In genomic region chr2:121416356-121416755, GRCm38 (mm10) we compare ENCODE assay signal across 12 mouse cellular contexts. TPM values are rescaled to one million over a fixed set of nuclear protein-coding genes. Genes with fewer than 3 reads are reported as not detected.
DNase-seq lines count a peak whose midpoint lies in the region; ATAC-seq and TF ChIP-seq lines count a peak whose summit lies in the region.
"Had no signal": no experiment of that assay in that cellular context is flagged by ENCODE, and none has a peak within 500 bp of the region (broad histone marks: within the 10 kb centered on the region; RNA-seq: fewer than 3 reads in every experiment).

No protein-coding gene starts in this region.

- peaks cover 23% of the 10 kb centered on the region for H3K36me3 ChIP-seq in heart, embryonic 15.5 days
- peaks cover 10% of the 10 kb centered on the region; the same call in 1 of the 2 replicates for H3K36me3 ChIP-seq in stomach, embryonic 15.5 days
- 0 out of 2 replicates have a peak, but pooled peaks cover 2% of the 10 kb centered on the region for H3K36me3 ChIP-seq in stomach, postnatal 0 days (ENCODE audit: control insufficient read depth, insufficient read depth, low read length)
- peaks cover 41% of the 10 kb centered on the region for H3K36me3 ChIP-seq in limb, embryonic 12.5 days

- intact Hi-C loops in heart, postnatal 14 days (cut with DNase I), result loop anchor here (10.0 kb wide), 1 partner anchor 1322 kb away; no protein-coding TSS in a partner anchor

- no peak for TF ChIP-seq CTCF in stomach, postnatal 0 days (IDR thresholded peaks at IDR 0.05; ENCODE audit: low read depth)

- no peak overlapping the region for H3K27ac ChIP-seq in heart, embryonic 15.5 days
- H3K27ac ChIP-seq in stomach, embryonic 15.5 days, result no peak overlapping the region
- no peak overlapping the region for H3K27ac ChIP-seq in stomach, postnatal 0 days (replicated peaks)
- no peak overlapping the region for H3K27ac ChIP-seq in limb, embryonic 12.5 days
- H3K27ac ChIP-seq: liver, embryonic 14.5 days had no signal

- peak overlapping the region; percentile 72 for H3K4me2 ChIP-seq in heart, embryonic 15.5 days
- H3K4me2 ChIP-seq in stomach, embryonic 15.5 days, result peak overlapping the region; percentile 29
- no peak overlapping the region for H3K4me2 ChIP-seq in stomach, postnatal 0 days (replicated peaks; ENCODE audit: low read depth)
- peak overlapping the region; percentile 74 for H3K4me2 ChIP-seq in limb, embryonic 12.5 days

- 81% methylated on average over 6 of the region's 6 CpGs for WGBS in heart, embryonic 15.5 days
- WGBS in stomach, embryonic 15.5 days, result 80% methylated on average over 6 of the region's 6 CpGs
- 59% methylated on average over 6 of the region's 6 CpGs for WGBS in stomach, postnatal 0 days
- WGBS in limb, embryonic 12.5 days, result 94% methylated on average over 6 of the region's 6 CpGs

- no peak for TF ChIP-seq EP300 in stomach, postnatal 0 days (optimal IDR thresholded peaks at IDR 0.05)

- no peaks in the 10 kb centered on the region for H3K27me3 ChIP-seq in heart, embryonic 15.5 days
- no peaks in the 10 kb centered on the region for H3K27me3 ChIP-seq in stomach, embryonic 15.5 days (replicated peaks)
- no peaks in the 10 kb centered on the region for H3K27me3 ChIP-seq in stomach, postnatal 0 days (ENCODE audit: control insufficient read depth, insufficient read depth, low read length)
- H3K27me3 ChIP-seq in limb, embryonic 12.5 days, result no peaks in the 10 kb centered on the region

- H3K9ac ChIP-seq in heart, embryonic 15.5 days, result no peak overlapping the region
- no peak overlapping the region for H3K9ac ChIP-seq in stomach, embryonic 15.5 days
- H3K9ac ChIP-seq in stomach, postnatal 0 days (ENCODE audit: low read length), result no peak overlapping the region
- H3K9ac ChIP-seq in limb, embryonic 12.5 days (replicated peaks), result no peak overlapping the region
- H3K9ac ChIP-seq: liver, embryonic 14.5 days had no signal

- no peak for DNase-seq in heart, postnatal 14 days
- no peak for DNase-seq in stomach, postnatal 0 days (ENCODE audit: low spot score)
- DNase-seq in embryo, embryonic 11 days, result no peak
- DNase-seq in frontal cortex, postnatal 10 days (ENCODE audit: low spot score in 2 of 2), result no peak
- no peak for DNase-seq in gastrocnemius, adult 18-20 months (ENCODE audit: low spot score)
- DNase-seq: adrenal gland, postnatal 14 days; cerebellum, postnatal 10 days had no signal

- no peak overlapping the region; the same call in 1 of the 2 replicates for H3K4me3 ChIP-seq in heart, embryonic 15.5 days
- no peak overlapping the region; the same call in 1 of the 2 replicates for H3K4me3 ChIP-seq in stomach, embryonic 15.5 days (replicated peaks)
- H3K4me3 ChIP-seq in stomach, postnatal 0 days (ENCODE audit: low read depth, low read length), result no peak overlapping the region
- 0 out of 2 replicates have a peak overlapping the region, but pooled peaks have one; percentile 3 for H3K4me3 ChIP-seq in limb, embryonic 12.5 days (replicated peaks)

- no peak for ATAC-seq in heart, embryonic 15.5 days (replicated peaks; ENCODE audit: insufficient number of reproducible peaks, insufficient read depth, low FRiP score, low read depth)
- no peak for ATAC-seq in stomach, embryonic 15.5 days (ENCODE audit: insufficient read depth, low FRiP score, low read depth)
- no peak for ATAC-seq in stomach, postnatal 0 days (ENCODE audit: low FRiP score, low TSS enrichment)
- no peak for ATAC-seq in limb, embryonic 12.5 days (ENCODE audit: insufficient number of reproducible peaks, insufficient read depth, low FRiP score, low TSS enrichment, low read depth)

- no peaks in the 10 kb centered on the region for H3K9me3 ChIP-seq in heart, embryonic 15.5 days (replicated peaks)
- no peaks in the 10 kb centered on the region for H3K9me3 ChIP-seq in stomach, embryonic 15.5 days
- no peaks in the 10 kb centered on the region for H3K9me3 ChIP-seq in stomach, postnatal 0 days (ENCODE audit: control insufficient read depth, low read length)
- no peaks in the 10 kb centered on the region for H3K9me3 ChIP-seq in limb, embryonic 12.5 days
- H3K9me3 ChIP-seq: G1E had no signal

- H3K4me1 ChIP-seq in heart, embryonic 15.5 days (replicated peaks), result peaks cover 20% of the 10 kb centered on the region
- H3K4me1 ChIP-seq in stomach, embryonic 15.5 days, result peaks cover 24% of the 10 kb centered on the region; the same call in 1 of the 2 replicates
- H3K4me1 ChIP-seq in stomach, postnatal 0 days (replicated peaks; ENCODE audit: control insufficient read depth, insufficient read depth), result no peaks in the 10 kb centered on the region
- H3K4me1 ChIP-seq in limb, embryonic 12.5 days (replicated peaks), result peaks cover 24% of the 10 kb centered on the region

RNA-seq across cellular contexts. Expression of gene Catsper2, which starts 2.8 kb away (rescaled TPM):
- 2.0 and 2.5 TPM in 2 replicates for polyA plus RNA-seq in heart, embryonic 15.5 days (2015; fragmentation: Nextera tagmentation; extraction: Ambion mirVana)
- total RNA-seq in heart, postnatal 14 days (2021), result 1 to 10 TPM; 3.2 to 3.9 TPM
- 1.6 and 2.3 TPM in 2 replicates for polyA plus RNA-seq in stomach, embryonic 15.5 days (2015; fragmentation: Nextera tagmentation; extraction: Ambion mirVana)
- polyA plus RNA-seq in stomach, postnatal 0 days (2015; fragmentation: Nextera tagmentation; extraction: Ambion mirVana), result 1.0 and 1.3 TPM in 2 replicates
- polyA plus RNA-seq in limb, embryonic 12.5 days (2016; fragmentation: Nextera tagmentation; extraction: Ambion mirVana), result 3.5 and 4.1 TPM in 2 replicates
- total RNA-seq in gastrocnemius, adult 18-20 months (2021), result 1 to 10 TPM; 1.7 to 1.8 TPM

RNA-seq across cellular contexts. Expression of gene Pdia3, which starts 2.8 kb away (rescaled TPM):
- 441 and 490 TPM in 2 replicates for polyA plus RNA-seq in heart, embryonic 15.5 days (2015; fragmentation: Nextera tagmentation; extraction: Ambion mirVana)
- 100 to 1,000 TPM; 115 to 150 TPM for total RNA-seq in heart, postnatal 14 days (2021)
- 742 and 872 TPM in 2 replicates for polyA plus RNA-seq in stomach, embryonic 15.5 days (2015; fragmentation: Nextera tagmentation; extraction: Ambion mirVana)
- 613 and 617 TPM in 2 replicates for polyA plus RNA-seq in stomach, postnatal 0 days (2015; fragmentation: Nextera tagmentation; extraction: Ambion mirVana)
- 620 and 666 TPM in 2 replicates for polyA plus RNA-seq in limb, embryonic 12.5 days (2016; fragmentation: Nextera tagmentation; extraction: Ambion mirVana)
- total RNA-seq in gastrocnemius, adult 18-20 months (2021), result 10 to 100 TPM; 28.3 to 39.1 TPM

RNA-seq across cellular contexts. Expression of gene Ell3, which starts 27.7 kb away (rescaled TPM):
- 1.00 and 1.6 TPM in 2 replicates for polyA plus RNA-seq in heart, embryonic 15.5 days (2015; fragmentation: Nextera tagmentation; extraction: Ambion mirVana)
- not detected for total RNA-seq in heart, postnatal 14 days (2021)
- polyA plus RNA-seq in stomach, embryonic 15.5 days (2015; fragmentation: Nextera tagmentation; extraction: Ambion mirVana), result 10.1 and 10.9 TPM in 2 replicates
- polyA plus RNA-seq in stomach, postnatal 0 days (2015; fragmentation: Nextera tagmentation; extraction: Ambion mirVana), result 4.9 and 5.4 TPM in 2 replicates
- 10.8 and 13.5 TPM in 2 replicates for polyA plus RNA-seq in limb, embryonic 12.5 days (2016; fragmentation: Nextera tagmentation; extraction: Ambion mirVana)
- total RNA-seq in gastrocnemius, adult 18-20 months (2021), result not detected
- total RNA-seq: G1E had no signal

RNA-seq across cellular contexts. Expression of gene Strc, which starts 29.4 kb away (rescaled TPM):
- polyA plus RNA-seq in heart, embryonic 15.5 days (2015; fragmentation: Nextera tagmentation; extraction: Ambion mirVana), result not detected in 2 replicates
- total RNA-seq in heart, postnatal 14 days (2021), result not detected
- not detected in 2 replicates for polyA plus RNA-seq in stomach, embryonic 15.5 days (2015; fragmentation: Nextera tagmentation; extraction: Ambion mirVana)
- 0.01 and 0.04 TPM in 2 replicates for polyA plus RNA-seq in stomach, postnatal 0 days (2015; fragmentation: Nextera tagmentation; extraction: Ambion mirVana)
- not detected in 2 replicates for polyA plus RNA-seq in limb, embryonic 12.5 days (2016; fragmentation: Nextera tagmentation; extraction: Ambion mirVana)
- total RNA-seq in gastrocnemius, adult 18-20 months (2021), result under 1 TPM in 1 of 2 experiments, not detected in 1; 0.09 TPM
- total RNA-seq: adrenal gland, postnatal 14 days had no signal
- polyA plus RNA-seq: G1E; liver, embryonic 14.5 days had no signal

RNA-seq across cellular contexts. Expression of gene Serf2, which starts 32.6 kb away (rescaled TPM):
- polyA plus RNA-seq in heart, embryonic 15.5 days (2015; fragmentation: Nextera tagmentation; extraction: Ambion mirVana), result 466 and 549 TPM in 2 replicates
- total RNA-seq in heart, postnatal 14 days (2021), result 100 to 1,000 TPM; 341 to 387 TPM
- polyA plus RNA-seq in stomach, embryonic 15.5 days (2015; fragmentation: Nextera tagmentation; extraction: Ambion mirVana), result 449 and 538 TPM in 2 replicates
- 416 and 486 TPM in 2 replicates for polyA plus RNA-seq in stomach, postnatal 0 days (2015; fragmentation: Nextera tagmentation; extraction: Ambion mirVana)
- polyA plus RNA-seq in limb, embryonic 12.5 days (2016; fragmentation: Nextera tagmentation; extraction: Ambion mirVana), result 521 and 544 TPM in 2 replicates
- total RNA-seq in gastrocnemius, adult 18-20 months (2021), result 100 to 1,000 TPM; 334 to 355 TPM
